Mouse (Mus musculus) CD4-positive naive resting alpha-beta T cell, adult 76 days (primary cell): ENCODE data around the gene Ss18l2. TPM values are rescaled to one million over a fixed set of nuclear protein-coding genes. Genes with fewer than 3 reads are reported as not detected.

Experiments
- total RNA-seq: library from RNA; stranded (reverse); gene quantifications from one replicate; pipeline ENCODE4 v1.2.4, GENCODE M21; 2023

The Ss18l2 gene
- total RNA-seq: 16.1 TPM

DNA sequence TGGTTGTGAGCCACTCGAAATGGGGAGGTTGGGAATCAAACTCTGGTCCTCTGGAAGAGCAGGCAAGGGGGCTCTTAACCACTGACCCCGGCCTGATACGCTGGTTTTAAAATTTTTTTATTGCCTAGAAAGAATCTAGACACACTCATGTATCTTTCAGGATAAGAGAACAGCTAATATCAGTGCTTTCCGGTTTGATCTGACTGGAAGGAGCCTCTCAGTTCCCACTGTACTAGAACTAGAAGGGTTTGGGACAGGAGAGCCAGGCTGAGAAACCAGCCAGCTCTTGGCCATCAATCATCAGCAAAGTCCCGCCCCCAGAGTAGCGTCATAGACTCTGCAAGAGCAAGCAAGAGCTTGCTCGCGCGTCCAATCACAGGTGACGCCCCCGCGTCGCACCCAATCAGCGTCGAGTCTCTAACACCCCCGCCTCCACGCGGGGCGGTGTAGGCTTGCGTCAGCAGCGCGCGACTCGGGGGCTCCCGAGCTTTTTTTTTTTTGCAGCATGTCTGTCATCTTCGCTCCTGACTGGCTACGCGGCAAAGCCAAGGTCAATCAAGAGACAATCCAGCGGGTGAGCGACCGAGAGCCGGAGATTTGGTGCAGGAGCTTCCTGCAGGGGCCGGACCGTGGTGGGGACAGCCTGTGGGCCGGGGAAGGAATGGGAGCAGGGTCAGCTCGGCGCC, at the start of gene Ss18l2:
Gene Ss18l2, plus strand, starts transcription at position 432 of the 686 bp plus-strand sequence.

DNA sequence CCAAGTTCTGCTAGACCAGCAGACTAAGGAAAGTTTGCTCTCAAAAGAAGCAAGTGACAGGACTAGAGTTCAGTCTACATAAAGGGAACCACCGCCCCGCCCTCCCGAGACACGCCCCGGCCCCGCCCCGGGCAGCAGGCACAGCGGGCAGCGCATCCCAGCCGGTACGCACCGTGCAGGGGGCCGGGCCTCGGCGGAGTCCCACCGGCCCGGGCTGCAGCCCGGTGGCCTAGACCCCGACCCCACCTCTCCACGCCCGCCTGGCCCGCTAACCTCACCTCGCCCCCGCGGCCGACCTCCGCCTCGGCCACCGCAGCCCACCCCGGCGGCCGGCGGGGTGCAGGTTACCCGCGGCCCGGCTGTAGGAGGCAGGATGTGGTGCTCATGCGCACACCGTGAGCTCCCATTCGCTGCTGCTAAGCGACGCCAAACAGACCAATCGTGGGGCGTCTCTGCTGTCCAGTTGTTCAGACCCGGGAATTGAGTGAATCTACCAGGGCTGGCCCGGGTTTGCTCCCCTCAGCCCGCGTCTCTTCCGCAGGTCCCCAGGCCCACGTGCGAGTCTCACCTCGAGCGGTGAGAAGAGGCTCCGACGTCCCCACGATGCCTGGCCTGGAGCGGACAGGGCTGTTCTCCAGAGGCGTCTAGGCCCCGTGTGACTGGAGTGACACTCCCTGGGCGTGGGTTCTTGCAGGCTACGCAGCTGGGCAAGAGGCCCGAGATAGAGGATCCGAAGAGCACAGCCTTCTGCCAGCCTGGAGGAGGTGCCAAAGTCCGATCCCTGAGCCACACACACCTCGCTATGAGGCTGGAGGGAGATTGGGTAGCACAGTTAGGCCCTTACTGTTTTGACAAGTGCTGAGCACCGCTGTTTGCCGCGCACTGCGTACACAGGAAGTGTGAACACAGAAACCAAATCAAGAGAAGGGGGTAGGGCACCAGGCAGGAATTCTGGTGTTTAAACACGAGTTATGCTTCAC, 5.2 kb upstream of the Ss18l2 start, which contains the start of gene Sec22c:
Gene Sec22c, minus strand, starts transcription at position 845 of the 980 bp plus-strand sequence.

GRCm38 (mm10) chr9:121718792-121719318, 8.7 kb downstream of the Ss18l2 start, which contains the start of gene Nktr:
TSS of gene Nktr (plus strand) at chr9:121719169.

DNA sequence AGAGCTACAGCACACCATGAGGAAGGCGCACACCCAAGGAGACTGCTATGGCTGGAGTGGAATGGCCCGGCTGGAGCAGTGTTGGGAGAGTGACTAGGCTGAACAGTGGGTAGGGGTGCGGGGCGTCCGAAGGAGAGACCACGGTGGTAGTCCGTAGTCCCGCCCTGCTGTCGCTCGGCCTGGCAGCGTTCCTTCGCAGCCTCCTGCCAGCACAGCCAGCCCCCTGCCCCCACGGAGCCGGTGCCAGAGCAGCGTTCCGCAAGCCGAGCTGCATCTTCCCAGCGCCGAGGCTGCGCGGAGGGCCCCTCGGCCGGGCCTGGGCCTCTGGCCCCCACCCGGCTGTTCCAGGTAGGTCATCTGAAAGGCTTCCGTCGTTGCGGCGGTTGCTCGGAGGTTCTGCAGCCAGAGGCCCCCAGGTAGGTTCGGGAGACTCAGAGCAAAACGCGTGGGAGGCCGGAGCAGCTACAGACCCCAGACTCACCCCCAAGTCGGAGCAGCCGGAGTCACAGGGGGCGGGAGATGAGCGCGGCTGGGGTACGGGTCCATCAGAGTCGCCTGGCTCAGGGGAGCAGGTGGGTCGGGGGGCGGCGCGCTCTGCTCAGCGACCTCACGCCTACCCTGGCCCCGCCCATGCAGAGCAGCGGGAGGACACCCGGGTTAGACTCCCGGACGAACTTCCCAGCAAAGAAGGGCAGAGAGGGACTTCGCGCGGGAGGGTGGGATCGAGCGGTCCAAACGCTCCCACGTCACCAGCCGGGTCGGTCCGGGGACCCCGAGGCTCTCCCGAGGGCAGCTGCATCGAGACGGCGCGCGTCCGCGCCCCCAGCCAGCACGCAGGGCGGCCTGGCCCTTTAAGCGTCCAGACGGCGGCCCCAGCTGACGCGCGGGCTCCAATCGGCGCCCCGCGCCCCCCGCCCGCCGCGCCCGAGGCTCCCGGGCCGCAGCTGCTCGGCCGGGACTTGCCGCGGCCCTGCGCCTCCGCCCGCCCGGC, 49.3 kb downstream of the Ss18l2 start, which contains the start of gene Zfp651:
Gene Zfp651, plus strand, starts transcription at position 240 of the 991 bp plus-strand sequence.

Other genes with a start within 250 kb of the Ss18l2 start
- gene Cck, start 214.6 kb upstream of the Ss18l2 start, total RNA-seq: not detected
- not detected for gene Lyzl4, start 68.2 kb upstream of the Ss18l2 start, total RNA-seq
- gene Vipr1, start 67.6 kb upstream of the Ss18l2 start, total RNA-seq: 118 TPM
- gene Sec22c, start 4.8 kb upstream of the Ss18l2 start, total RNA-seq: 42.4 TPM
- gene Nktr, start 8.8 kb downstream of the Ss18l2 start, total RNA-seq: 305 TPM
- gene Zfp651, start 49.0 kb downstream of the Ss18l2 start, total RNA-seq: 0.73 TPM
- not detected for gene Klhl40, start 67.3 kb downstream of the Ss18l2 start, total RNA-seq
- gene Hhatl, start 82.2 kb downstream of the Ss18l2 start, total RNA-seq: not detected
- gene Ccdc13, start 129.1 kb downstream of the Ss18l2 start, total RNA-seq: 0.85 TPM
- 31.8 TPM for gene Higd1a, start 148.0 kb downstream of the Ss18l2 start, total RNA-seq
- 2.1 TPM for gene Ackr2, start 188.0 kb downstream of the Ss18l2 start, total RNA-seq
- not detected for gene Cyp8b1, start 206.0 kb downstream of the Ss18l2 start, total RNA-seq
- not detected for gene Fam198a, start 240.7 kb downstream of the Ss18l2 start, total RNA-seq